Mouse (Mus musculus) E14TG2a.4 (cell line): Measurements from ENCODE around the gene Mprip.

Experiments used
- CTCF ChIP-seq: conservative IDR thresholded peaks from 2 replicates; pipeline ENCODE4 v1.5.1; 2014; ENCODE audit warnings: low read length
- NANOG ChIP-seq: IDR thresholded peaks from 2 replicates; pipeline ENCODE4 v1.6.1; 2014; ENCODE audit warnings: borderline replicate concordance, low read length, mixed read lengths

DNA sequence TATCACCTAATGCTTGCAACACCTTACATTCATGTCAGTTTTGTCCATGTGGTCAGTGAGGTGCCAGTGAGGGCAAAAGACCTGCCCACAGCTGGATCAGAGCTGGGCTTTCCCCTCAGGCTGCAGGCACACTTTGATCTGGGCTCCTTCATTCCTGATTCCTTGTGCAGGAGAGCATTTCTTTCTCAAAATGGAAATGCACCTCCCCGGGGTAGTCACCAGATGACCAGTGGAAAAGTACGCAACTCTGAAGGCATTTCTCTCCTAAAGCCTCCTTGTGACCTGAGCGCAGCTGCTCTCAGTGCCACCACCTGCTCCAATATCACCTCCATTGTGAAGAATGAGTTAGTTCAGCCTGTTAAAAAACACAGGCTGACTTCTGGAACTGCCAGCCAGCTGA lies at the start of gene Mprip:
- TF ChIP-seq CTCF (no peak), NANOG (no peak)
